Mouse (Mus musculus) layer of hippocampus, adult 9-10 months (tissue): ENCODE results near the gene AC134908.4.
A peak's percentile ranks its signal among the peaks of the same experiment; 100 is the strongest.
"Not testable (repeated sequence)": the region's sequence is repeated elsewhere in the genome, so short reads cannot be mapped to it uniquely, and the experiment has no call there.

ENCODE experiments used
- DNase-seq: peaks from one replicate; pipeline ENCODE4 v3.0.0; 2022; ENCODE audit warnings: low spot score

The AC134908.4 gene

DNA sequence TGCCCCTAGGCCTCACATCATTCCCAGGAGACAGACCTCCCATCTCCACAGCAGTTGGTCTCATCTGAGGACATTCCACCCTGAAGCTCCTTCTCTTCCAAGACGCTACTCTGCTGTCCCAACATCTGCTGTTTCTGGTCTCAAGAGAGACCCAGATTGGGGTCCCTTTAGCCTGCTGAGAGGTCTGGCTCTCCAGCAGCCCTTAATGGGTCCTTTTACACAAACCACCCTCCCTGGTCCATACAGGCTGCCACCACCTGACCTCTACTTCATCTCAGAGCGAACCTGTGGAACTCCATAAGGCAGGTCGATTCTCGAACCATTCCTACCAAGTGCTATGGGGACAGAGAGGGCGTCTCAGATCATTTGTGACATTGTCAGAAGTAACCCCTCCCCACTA lies 12.6 kb upstream of the AC134908.4 start:
- DNase-seq = no peak

DNA sequence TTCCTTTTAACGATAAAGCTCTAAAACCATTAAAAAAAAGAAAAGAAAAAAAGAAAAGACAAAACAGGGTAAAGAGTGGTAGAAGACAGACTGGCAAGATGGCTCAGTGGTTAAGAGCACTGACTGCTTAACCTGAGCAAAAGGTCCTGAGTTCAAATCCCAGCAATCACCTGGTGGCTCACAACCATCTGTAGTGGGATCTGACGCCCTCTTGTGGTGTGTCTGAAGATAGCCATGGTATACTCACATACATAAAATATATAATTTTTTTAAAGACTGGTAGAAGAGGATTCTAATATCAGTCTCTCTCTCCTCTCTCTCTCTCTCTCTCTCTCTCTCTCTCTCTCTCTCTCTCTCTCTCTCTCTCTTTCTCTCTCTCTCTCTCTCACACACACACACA lies 12.0 kb upstream of the AC134908.4 start:
- not testable (repeated sequence) for DNase-seq

DNA sequence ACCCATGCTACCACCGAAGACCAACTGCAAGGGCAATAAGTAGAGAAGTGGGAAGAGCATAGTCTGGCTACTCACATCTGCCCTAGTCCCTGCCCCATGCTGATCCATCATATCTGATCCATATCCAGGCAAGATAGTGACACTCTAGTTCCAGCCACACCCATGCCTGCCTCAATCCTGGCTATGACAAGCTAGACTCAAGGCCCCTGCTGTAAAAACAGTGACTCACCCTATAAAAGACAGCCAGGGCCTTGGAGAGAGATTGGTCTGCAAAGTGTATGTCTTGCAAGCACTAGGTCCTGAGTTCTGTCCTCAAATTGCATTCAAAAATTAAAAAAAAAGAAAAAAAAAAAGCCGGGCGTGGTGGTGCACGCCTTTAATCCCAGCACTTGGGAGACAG lies 11.0 kb upstream of the AC134908.4 start:
- no peak for DNase-seq

DNA sequence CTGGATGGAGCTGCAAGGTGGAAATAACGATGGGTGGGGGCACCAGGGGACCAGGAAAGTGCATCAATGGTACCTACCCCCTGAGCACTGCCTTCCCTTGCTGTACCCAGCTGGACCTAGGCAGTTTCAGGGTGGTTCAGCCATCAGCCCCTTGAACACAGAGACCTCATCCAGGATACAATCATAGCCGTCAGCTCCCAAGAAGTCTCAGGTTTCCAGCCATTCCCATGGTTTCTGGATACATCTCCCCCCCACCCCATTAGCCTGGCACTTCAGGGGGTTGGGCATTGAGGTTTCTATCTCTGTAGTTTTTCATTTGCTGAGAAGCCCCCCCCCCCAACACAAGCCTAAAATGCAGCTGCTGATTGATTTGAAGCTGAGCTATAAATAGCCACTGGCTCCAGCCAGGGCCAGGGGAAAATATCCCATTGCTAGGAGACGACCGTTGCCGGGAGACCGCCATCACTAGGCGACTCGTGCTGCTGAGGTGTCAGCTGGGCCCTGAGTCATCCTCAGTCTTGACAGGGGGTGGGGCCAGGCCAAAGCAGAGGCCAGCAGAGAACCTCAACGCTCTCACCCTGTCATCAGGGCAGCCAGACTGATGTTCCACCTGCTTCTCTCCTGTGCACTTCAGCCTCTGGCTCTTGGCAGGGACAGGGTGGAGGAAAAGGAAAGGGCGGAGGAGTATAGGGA lies 7.5 kb upstream of the AC134908.4 start:
- no peak for DNase-seq

DNA sequence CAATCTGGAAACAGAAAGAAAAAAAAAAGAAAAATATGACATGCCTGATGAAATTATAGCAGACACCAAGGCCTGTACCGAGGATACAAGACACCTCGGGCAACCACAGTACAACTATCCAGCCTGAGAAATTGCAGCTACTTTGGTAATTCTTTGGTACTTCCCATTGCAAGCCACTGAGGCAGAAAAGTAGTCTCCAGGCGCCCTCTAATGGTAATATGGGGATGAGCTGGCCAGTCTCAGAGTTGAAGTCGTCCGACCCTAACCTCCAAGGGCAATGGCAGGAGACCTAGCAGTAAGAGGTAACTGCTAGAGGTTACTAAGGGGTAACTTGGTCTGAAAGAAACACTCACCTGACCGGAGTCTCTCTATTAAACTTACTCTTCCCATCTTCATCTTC lies 5.6 kb upstream of the AC134908.4 start:
- DNase-seq = no peak

DNA sequence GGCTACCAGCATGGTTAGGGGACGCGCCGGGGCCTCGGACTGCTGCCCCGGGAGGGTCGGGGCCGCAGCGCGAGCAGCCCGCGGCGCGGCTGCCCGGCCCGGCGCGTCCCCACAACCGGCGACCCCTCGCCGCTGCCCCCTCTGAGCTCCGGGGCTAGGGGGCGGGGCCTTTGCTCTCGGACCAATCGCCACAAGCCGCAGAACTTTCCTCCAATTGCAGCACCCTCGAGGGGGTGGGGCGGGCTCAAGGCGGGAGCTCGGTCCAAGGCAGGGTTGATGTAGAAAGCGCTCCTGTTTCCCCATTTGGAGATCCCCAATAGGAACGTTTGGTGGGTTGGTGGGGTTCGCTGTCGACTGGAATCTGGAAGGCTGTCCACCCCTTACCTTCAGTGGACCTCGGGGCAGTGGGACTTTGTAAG lies 1.5 kb upstream of the AC134908.4 start, which contains the start of gene Metrn:
Gene Metrn (minus strand): TSS at position 186 of the 419 bp plus-strand sequence.
- DNase-seq = no peak

DNA sequence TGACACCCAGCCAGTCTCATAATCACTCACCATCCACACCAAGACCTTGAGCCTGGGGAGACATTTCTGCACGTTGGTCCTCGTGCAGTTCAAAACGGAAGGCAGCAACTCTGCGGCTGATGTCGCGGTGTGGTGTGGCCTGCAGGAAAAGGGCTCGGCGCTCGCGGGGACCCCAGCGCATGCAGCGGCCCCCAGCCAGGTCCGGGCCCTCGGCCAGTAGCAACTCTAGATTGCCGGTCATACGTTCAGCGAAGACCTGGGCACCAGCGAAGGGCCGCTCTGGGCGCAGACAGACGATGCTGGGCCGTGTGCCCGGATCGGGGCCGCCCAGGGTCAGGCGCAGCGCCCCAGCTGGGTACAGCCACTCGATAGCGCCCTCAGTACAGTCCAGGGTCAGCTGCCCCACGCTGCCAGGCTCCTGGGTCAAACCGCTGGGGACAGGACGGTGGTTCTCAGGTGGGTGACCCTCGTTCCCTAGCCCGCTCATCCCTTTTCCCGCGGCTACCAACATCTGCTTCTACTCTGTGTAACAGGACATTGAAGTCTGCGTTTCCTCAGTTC lies 832 bp upstream of the AC134908.4 start:
- no peak for DNase-seq

DNA sequence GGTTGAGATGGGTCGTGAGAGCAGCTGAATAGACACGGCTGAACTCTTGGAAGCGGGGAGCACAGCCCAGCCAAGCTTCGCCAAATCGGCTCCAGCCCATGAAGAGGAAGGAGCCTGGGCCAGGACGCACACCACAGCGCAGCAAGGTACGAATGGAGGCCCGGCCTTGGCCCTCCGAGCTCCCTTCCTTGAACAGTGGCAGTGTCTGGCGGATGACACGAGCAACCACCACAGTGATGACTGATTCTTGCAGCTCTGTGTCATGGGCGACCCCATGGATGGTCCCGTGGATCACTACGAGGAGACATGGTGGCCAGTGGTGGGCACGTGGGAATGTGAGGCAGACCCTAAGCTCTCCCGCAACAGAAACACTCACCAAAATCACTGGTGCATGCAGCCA lies 461 bp downstream of the AC134908.4 start:
- DNase-seq = no peak

DNA sequence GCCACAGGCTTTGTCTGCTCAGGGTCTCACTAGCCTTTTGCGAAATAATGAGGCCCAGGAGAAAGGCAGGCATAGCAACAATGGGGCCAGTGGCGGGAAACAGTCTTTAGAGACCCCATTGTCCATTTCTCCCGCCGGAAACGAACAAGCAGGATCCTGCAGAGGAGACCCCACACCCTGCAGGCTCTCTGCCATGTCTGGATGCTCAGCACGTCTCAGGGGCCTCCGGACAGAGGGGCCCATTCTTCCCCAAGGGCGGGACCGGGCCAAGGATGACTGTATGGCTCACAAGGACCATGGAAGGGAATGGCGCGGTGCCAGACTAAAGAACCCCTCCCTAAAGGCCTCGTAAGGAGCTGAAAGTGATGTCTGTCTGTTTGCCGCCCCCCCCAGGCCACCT lies 1.3 kb downstream of the AC134908.4 start:
- no peak for DNase-seq

DNA sequence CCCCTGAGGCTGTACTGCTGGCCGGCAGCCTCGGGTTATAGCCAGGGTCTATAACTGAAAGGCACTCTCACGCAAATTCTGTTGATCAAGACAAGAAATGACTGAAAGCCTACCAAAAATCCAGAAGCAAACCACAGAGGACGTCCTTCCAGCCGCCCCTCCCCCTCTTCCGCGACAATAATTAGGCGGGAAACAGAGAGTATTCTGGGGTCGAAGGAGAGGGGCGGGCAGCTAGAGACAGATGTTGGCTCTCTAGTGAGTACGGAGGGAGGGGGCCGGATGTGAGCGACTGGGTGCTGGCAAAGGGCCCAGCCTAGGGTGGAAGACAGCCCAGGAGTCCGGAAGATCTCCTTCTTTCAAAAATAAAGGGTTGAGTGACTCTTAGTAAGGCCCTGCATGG lies 2.8 kb downstream of the AC134908.4 start, which contains the start of gene Fam173a:
Gene Fam173a (minus strand): TSS at position 287 of the 400 bp plus-strand sequence.
- DNase-seq = no peak

DNA sequence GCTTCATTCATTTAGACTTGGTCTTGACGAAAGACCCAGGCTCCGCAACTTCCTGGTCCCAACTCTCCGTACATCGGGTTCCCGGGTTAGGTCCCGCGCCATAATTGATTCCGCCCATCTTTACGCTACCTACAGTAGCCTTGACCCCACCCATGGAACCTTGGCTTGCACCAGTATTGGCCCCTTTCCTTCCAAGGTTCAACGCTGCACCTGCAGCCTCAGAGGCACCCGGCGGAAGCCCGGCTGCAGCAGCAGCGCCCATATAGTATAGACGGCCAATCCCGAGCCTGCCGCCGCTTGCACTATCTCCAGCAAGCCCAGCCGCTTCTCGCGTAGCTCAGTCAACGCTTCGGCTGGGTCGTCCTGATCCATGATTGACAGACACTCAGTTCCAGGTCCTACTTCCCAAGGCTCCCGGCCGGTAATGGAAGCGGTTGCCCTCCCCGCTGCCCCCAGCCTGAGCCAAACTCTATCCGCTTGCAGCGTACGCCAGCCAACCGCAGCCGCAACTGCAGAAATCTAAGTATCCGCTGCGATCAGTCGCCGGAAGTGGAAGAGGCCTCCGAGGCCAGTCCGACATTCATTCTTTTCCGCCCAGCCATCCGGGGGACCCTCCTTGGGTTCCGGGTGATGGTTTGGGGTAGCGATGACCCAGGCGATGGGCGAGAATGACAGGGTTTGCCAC lies 3.5 kb downstream of the AC134908.4 start:
- DNase-seq = no peak

DNA sequence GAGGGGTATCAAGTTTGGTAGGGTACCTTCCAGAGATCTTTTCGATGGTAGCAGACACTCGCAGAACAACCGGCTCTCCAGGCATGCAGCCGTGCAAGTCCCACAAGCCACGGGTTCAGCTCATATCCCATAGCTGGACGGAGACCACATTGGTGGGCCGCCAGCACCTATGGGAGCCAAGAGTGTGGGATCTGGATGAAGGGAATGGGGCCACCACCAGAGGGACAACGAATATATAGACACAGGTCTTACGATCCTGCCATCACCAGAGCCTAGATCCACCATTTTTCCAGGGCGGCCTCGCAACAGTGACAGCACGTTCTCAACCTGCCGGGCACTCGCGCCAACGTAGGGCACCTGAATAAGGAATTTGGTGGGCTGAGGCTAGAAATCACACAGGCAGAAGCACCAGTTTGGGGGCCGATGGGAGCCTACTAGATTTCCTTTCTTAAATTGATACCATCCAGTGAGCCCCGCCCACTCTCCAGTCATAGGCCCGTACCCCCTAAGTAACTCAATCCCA lies 4.1 kb downstream of the AC134908.4 start:
- DNase-seq = no peak

DNA sequence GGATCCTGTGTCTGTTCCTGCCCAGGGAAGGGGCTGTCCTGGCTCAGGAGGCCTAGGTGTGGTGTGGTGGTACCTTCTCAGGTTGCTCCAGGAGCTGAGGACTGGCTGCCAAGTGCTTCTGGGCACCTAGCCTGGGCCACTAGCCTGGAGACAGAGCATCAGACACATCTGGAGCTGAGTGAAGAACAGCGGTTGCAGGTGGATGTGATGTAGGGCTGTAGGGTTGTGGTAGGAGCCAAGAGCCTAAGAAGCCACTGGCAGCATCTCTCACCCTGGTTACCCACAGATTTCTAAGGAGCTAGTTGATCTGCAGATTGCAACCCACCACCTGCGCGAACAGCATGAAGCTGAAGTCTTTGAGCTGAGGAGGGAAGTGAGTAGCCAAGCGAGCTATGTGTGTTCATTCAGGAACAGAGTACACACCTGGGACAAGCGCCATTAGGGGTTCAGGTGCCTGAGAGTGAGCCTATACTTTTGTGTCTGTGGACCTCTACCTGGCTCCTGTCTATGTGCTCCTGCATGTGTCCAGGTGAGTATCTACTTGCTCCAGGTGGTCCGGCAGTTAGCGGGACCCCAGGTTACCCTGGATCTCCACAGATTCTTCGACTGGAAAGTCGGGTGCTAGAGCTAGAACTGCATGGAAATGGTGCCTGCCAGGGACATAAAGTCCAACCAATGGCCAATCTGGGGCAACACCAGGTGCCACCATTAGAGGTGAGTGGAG lies 8.5 kb downstream of the AC134908.4 start:
- no peak for DNase-seq

DNA sequence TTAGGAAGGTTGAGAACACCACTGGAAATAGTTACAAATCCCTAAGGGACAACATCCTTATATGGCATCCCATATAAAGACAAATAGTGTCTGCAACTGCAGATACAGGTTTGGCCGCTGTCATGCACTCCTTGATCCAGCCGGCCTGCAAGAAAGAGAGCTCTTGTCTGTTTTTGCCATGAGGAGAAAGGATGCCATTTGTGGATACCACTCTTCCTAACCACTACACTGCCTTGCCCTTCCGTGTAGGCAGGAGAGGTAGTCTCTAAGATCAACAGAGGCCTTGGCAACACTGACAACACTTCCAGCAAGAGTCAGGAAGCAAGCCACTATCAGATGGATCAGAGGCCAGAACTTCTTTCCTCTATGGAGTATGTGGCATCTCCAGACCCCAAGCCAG lies 9.2 kb downstream of the AC134908.4 start, which contains the start of gene Ccdc78:
Gene Ccdc78 (plus strand): TSS at position 301 of the 400 bp plus-strand sequence.
- DNase-seq = no peak

DNA sequence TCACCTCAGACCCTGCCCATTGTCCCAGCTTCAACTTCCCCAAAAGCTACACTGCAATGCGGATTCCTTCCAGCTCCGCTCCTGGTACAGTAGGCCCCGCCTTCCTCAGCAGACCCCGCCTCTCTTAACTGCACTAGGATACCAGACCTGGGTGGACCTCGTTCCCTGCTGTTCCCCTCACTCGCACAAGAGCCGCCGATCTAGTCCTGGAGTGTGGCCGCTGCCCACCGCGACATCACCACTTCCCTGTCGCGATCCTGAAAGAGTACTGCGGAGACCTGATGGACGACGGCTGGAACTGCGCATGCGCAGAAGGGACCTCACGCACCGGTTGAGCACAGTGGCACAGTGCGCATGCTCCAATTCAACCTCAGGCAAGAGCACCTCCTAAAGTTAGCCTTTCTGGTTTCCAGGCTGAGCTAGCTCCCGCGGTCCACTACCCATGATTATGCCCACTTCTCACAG lies 10.1 kb downstream of the AC134908.4 start, which contains the start of gene Haghl:
Gene Haghl (minus strand): TSS at position 393 of the 465 bp plus-strand sequence.
- DNase-seq = peak; percentile 98

DNA sequence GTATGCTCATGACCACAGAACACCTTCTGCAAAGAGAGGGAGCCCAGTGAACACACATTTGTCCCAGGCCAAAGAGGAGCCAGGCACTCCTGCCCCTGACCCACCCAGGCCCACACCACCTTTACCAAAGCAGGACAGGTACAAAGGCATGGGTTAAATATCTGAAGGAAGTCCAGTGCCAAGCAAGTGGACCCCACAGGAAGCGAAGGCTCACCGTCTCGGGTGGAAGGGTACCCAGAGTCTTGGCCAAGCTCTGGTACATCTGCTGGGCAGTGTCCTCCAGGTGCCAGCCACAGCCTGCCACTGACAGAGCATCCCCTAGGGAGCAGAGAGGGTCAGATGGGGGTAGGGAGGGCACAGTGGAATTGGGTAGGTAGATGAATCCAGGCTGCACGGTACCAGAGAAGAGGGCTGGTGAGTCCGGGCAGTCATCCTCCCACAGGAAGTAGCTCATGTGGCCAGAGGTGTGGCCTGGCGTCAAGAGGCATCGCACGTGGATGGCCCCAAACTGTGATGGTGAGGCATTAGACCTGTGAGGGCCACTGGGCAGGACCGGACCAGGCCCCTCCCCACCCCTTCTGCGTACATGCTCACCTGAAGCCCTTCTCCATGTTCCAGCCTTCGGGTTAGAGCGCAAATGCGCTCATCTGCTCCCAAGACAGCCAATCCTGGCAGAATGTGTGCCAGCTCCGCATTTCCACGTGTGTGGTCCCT lies 11.4 kb downstream of the AC134908.4 start:
- no peak for DNase-seq

DNA sequence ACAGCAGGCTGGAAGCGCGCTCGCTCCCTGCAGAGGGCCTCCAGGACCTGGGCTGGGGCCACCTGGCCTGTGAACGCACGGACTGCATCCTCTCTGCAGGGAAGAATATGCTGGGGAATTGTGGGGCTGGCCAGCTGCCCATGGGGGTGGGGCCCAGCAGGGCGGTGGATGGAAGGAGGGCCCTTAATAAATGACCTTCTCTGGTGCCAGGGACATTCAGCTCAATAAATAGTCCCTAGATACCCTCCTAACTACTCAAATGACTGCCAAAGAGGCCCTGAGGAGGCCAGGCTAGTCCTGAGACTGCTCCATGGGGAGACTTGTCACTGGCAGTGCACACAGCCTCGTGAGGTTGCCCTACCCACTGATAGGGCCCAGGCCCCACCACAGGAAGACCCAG lies 12.4 kb downstream of the AC134908.4 start:
- DNase-seq = no peak

DNA sequence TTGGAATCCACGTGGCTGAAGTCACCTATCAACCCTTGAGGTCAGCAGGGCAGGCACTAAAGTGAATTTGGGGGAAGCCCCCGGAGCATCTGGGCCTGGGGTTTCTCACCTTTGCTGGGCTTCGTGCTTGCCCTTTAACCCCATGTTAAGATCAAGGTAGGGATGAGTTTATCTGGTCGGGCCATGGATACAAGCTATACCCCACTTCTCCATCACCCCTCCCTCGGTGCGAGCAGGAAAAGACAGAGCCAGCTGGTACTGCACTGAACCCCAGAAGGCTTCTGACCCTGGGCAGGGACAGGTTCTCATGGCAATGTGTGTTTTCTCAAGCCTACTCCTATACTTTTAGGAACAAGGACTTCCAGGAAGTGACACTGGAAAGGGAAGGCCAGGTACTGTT lies 14.1 kb downstream of the AC134908.4 start:
- no peak for DNase-seq

DNA sequence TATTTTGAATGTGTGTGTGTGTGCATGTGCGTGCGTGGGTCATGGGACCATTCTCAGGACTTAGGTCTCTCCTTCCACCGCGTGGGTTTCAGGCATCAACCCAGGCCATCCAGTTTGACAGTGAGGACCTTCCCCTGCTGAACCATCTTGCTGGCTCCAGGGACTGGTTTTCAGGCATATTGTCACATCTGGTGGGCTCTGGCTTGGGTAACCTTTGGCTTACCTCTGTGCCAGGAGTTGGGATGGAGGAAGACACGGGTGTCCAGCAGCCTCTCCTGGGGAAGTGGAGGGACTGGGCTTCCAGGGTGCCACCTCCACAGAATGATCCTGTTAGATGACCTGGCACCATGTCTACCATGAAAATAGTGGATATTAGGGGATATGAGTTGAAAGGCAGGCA lies 17.5 kb downstream of the AC134908.4 start:
- no peak for DNase-seq

DNA sequence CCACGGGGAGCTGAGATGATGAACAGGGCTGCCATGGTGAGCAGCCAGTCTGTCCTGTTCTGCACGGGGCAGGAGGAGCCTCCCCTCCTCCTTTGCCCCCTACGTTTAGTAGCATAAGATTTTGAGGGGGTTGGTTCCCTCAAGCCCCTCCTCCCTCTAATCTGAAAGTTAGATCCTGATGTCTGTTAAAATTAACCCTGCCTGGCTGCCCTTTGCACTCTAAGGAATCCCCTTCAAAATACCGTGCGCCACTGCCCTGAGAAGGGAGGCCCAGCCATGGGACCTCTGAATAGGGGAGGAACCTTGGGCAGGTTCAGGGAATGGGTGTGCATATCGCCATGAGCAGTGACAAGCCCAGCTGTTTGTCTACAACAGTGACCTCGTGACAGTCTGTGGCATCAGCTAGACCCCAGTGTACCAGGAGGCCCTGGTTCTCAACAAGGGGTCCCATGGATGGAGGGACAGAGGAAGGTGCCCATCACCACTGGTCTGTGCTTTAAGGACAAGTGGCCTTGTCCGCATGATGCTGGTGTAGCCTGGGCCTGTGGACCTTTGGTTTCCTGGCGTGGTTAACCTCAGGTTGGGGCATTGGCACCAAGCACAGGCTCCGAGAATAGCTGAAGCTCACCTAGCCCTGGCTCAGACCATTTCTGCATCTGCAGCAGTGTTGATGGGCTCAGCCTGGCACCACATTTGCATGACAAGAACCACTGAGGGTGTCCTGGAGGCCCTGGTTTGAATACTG lies 20.0 kb downstream of the AC134908.4 start:
- DNase-seq = no peak
